Mouse (Mus musculus): ENCODE data around the gene Exoc2. TPM values are rescaled to one million over a fixed set of nuclear protein-coding genes. Genes with fewer than 3 reads are reported as not detected.

The Exoc2 gene
- 42.2 and 44.5 TPM in 2 replicates for polyA plus RNA-seq (2015; fragmentation: Nextera tagmentation; extraction: Ambion mirVana)

DNA sequence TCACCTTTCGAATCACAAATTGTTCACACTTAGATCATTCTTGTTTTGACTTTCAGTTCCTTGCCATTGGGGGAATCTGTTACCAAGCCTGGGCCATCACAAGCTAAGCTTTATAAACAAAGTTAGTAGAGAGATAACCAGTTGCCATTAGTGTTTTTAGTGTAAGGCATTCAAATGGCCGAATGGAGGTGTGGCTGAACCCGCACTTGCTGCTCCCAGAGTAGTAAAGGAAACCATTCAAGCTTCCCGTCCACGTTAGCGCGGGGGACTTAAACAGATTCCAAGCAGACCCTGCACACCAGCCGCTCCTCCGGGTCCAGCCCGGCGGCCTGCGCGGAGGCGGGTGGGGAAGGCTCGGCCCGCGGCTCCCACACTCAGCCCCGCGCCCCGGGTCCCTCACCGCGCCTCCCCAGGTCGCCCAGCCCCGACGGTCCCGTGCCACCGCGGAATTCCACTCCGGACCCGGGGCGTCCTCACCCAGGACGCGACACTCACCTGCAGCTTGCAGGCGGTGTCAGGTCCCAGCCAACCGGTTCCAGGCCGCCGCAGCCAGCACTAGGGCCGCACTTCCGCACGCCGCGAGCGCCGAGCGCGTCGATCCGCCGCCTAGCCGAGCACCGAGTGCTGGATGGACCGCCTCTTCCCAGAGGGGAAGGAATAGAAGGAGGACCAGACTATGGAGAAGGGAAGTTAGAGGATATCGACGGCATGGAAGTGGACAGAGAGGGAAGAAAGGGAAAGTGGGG lies at the start of gene Exoc2, which contains the start of gene Gm5447:
Exoc2 (minus strand) TSS at position 593 of the 746 bp plus-strand sequence.
Gm5447 (plus strand) TSS at position 704 of the 746 bp plus-strand sequence.
- H3K9ac ChIP-seq (replicated peaks): peak within 1 kb of the TSS; percentile 83
- no peaks in the 10 kb centered on the region for H3K27me3 ChIP-seq (replicated peaks)
- no peaks in the 10 kb centered on the region for H3K9me3 ChIP-seq (replicated peaks)
- under 1% methylated on average over 54 of the region's 54 CpGs for WGBS
- H3K4me1 ChIP-seq: peaks cover 13% of the 10 kb centered on the region
- no peaks in the 10 kb centered on the region for H3K36me3 ChIP-seq
- H3K4me3 ChIP-seq (replicated peaks): peak within 1 kb of the TSS; percentile 93
- H3K4me2 ChIP-seq: peak within 1 kb of the TSS; percentile 66
- ATAC-seq (ENCODE audit: low FRiP score): peak; percentile 99
- peak within 1 kb of the TSS; percentile 88 for H3K27ac ChIP-seq (replicated peaks)

DNA sequence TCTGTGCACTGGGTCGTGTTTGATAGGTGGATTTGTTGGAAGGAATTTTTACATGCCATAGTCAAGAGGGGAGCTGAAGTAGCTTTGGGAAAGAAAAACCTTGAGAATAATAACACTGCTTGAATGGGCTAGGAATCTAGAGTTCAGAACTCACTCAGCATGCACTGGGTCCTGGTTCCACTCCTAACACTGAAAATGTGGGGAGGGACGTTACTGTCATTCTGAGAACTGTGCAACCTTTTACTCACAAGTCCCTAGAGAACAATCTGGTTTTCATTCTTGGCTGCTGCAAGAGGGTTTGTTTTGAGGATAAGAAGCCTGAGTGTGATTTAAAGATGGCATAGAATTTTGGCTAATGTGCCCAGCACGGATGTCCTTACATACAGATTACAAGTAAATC lies 49.8 kb upstream of the Exoc2 start:
- Histone ChIP-seq H3K4me1 (no peaks in the 10 kb centered on the region), H3K9ac (replicated peaks) (no peak overlapping the region), H3K27ac (replicated peaks) (no peak overlapping the region), H3K4me2 (no peak overlapping the region), H3K36me3 (no peaks in the 10 kb centered on the region), H3K4me3 (replicated peaks) (no peak overlapping the region), H3K9me3 (replicated peaks) (no peaks in the 10 kb centered on the region), H3K27me3 (replicated peaks) (no peaks in the 10 kb centered on the region)
- ATAC-seq (ENCODE audit: low FRiP score): no peak
- 86% methylated on average over 3 of the region's 3 CpGs for WGBS

DNA sequence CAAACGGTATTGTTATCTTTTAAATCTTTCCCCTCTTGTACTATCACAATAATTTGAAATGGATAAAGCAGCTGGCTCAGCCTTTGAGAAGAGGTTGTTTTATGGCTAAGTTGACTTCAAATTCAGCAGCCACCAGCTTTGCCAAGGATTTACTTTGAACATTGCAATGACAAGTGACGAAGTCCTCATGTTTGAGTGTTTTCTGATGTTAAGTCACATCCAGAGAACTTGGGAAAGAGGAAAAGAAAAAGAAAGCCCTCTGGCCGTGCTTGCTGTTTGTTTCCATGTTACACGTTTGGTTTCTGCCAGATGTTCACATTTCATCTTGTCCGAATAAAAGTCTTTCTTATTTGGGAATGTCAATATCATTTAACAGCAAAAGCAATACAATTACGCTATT lies 48.0 kb upstream of the Exoc2 start:
- Histone ChIP-seq H3K4me1 (no peaks in the 10 kb centered on the region), H3K27ac (replicated peaks) (no peak overlapping the region), H3K9me3 (replicated peaks) (no peaks in the 10 kb centered on the region), H3K4me2 (no peak overlapping the region), H3K36me3 (no peaks in the 10 kb centered on the region), H3K4me3 (replicated peaks) (no peak overlapping the region), H3K27me3 (replicated peaks) (no peaks in the 10 kb centered on the region), H3K9ac (replicated peaks) (no peak overlapping the region)
- ATAC-seq (ENCODE audit: low FRiP score): no peak
- 75% methylated on average over 6 of the region's 6 CpGs for WGBS

DNA sequence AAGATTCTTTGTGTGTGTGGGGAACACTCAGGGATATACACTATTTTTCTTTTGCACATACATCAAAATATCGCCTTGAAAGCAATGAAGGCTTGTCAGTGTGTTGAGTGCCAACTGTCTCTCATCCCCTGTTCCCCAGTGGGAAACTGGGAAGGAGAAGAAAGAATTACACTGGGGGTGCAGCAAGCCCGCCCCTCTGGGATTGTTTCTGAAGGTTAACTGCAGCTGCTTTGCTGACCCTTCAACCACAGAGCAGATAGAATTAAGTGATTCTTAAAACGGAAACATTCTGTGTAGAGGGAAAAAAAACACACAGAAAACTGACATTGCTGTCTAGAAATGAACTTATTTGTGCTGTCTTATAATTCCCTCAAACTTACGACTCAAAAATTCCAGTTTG lies 47.6 kb upstream of the Exoc2 start:
- no peaks in the 10 kb centered on the region for H3K9me3 ChIP-seq (replicated peaks)
- no peaks in the 10 kb centered on the region for H3K36me3 ChIP-seq
- no peak overlapping the region for H3K9ac ChIP-seq (replicated peaks)
- 65% methylated on average over 4 of the region's 4 CpGs for WGBS
- no peaks in the 10 kb centered on the region for H3K4me1 ChIP-seq
- no peak overlapping the region for H3K4me3 ChIP-seq (replicated peaks)
- no peak overlapping the region for H3K27ac ChIP-seq (replicated peaks)
- H3K4me2 ChIP-seq: no peak overlapping the region
- no peaks in the 10 kb centered on the region for H3K27me3 ChIP-seq (replicated peaks)
- no peak for ATAC-seq (ENCODE audit: low FRiP score)

DNA sequence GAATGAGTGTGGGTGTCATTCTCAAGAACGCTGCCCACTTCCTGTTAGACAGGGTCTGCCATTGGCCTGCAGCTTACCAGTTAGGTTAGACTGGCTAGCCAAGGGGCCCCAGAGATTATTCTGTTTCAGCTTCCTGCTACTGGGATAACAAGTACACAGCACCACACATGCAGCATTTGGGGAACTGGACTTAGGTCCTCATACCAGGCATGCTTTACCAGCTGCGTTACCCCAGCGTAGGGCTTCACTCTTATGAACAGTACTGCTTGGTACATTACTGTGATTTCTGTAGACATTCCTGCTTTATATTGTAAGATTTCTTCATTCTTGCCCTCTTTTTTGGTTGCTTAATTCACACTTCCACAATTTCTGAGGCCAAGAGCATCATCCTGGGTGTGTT lies 43.7 kb upstream of the Exoc2 start:
- Histone ChIP-seq H3K36me3 (no peaks in the 10 kb centered on the region), H3K9ac (replicated peaks) (no peak overlapping the region), H3K4me2 (no peak overlapping the region), H3K27me3 (replicated peaks) (no peaks in the 10 kb centered on the region), H3K27ac (replicated peaks) (no peak overlapping the region), H3K9me3 (replicated peaks) (no peaks in the 10 kb centered on the region), H3K4me3 (replicated peaks) (no peak overlapping the region), H3K4me1 (no peaks in the 10 kb centered on the region)
- no peak for ATAC-seq (ENCODE audit: low FRiP score)
- WGBS: 94% methylated on average over 3 of the region's 3 CpGs

DNA sequence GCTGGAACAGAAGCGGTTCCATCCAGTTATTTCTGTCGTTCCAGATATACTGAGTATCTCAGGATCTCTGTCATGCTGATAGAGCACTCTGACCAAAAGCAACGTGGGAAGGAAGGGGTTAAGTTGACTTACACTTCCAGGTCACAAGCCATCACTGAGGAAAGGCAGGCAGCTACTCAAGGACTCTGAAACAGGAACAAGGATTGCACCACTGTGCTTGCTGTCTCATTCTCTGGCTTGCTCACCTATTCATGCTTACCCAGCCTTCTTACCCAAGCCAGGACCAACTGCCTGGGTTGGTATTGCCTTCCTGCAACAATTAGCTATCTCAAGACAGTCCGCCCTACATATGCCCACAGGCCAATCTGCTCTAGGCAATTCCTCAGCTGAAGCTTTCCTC lies 31.1 kb upstream of the Exoc2 start:
- no peaks in the 10 kb centered on the region for H3K27me3 ChIP-seq (replicated peaks)
- WGBS: 84% methylated on average over 4 of the region's 4 CpGs
- H3K4me3 ChIP-seq (replicated peaks): no peak overlapping the region
- no peaks in the 10 kb centered on the region for H3K9me3 ChIP-seq (replicated peaks)
- H3K36me3 ChIP-seq: no peaks in the 10 kb centered on the region
- no peak overlapping the region for H3K4me2 ChIP-seq
- ATAC-seq (ENCODE audit: low FRiP score): no peak
- H3K9ac ChIP-seq (replicated peaks): no peak overlapping the region
- H3K27ac ChIP-seq (replicated peaks): no peak overlapping the region
- H3K4me1 ChIP-seq: no peaks in the 10 kb centered on the region

DNA sequence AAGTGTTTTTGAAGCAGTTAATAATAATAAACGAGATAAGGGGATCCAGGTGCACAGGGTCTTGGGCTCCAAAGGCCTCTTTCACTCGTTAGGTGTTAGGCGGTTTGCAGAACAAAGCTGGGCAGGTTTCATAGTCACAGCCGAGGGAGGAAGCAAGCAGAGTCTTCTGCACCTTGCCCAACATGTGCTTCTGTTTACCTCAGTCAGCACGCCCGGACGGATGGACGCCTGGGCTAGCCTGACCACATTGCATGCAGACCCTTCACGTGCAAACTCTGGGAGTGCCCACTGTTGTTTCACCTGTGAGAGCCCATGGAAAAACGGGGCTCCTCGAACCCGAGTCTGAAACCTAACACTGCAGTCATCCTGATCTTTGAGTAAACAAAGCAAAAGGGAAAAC lies 30.6 kb upstream of the Exoc2 start:
- Histone ChIP-seq H3K36me3 (no peaks in the 10 kb centered on the region), H3K9me3 (replicated peaks) (no peaks in the 10 kb centered on the region), H3K9ac (replicated peaks) (no peak overlapping the region), H3K4me1 (no peaks in the 10 kb centered on the region), H3K27me3 (replicated peaks) (no peaks in the 10 kb centered on the region), H3K4me2 (no peak overlapping the region), H3K4me3 (replicated peaks) (no peak overlapping the region), H3K27ac (replicated peaks) (no peak overlapping the region)
- no peak for ATAC-seq (ENCODE audit: low FRiP score)
- 74% methylated on average over 12 of the region's 12 CpGs for WGBS

DNA sequence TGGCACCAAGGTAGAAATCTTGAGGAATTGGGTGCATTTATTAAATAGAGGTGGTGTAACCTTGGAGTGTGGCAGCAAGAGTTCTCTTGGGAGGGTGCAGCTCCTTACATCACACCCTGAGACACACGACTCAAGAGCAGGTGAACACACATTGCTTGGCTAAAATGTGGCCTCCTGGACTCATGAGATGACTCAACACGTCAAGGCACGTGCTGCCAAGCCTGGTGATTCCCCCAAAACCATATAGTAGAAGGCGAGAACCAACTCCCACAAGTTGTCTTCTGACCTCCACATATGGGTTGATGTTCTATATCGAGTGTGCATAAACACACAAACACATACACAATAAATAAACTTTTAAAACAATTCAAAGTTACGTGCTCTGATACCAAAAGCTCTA lies 25.9 kb upstream of the Exoc2 start:
- H3K36me3 ChIP-seq: no peaks in the 10 kb centered on the region
- H3K27me3 ChIP-seq (replicated peaks): no peaks in the 10 kb centered on the region
- no peaks in the 10 kb centered on the region for H3K4me1 ChIP-seq
- ATAC-seq (ENCODE audit: low FRiP score): no peak
- no peak overlapping the region for H3K9ac ChIP-seq (replicated peaks)
- H3K4me2 ChIP-seq: no peak overlapping the region
- 92% methylated on average over 6 of the region's 6 CpGs for WGBS
- no peak overlapping the region for H3K27ac ChIP-seq (replicated peaks)
- no peak overlapping the region for H3K4me3 ChIP-seq (replicated peaks)
- no peaks in the 10 kb centered on the region for H3K9me3 ChIP-seq (replicated peaks)

DNA sequence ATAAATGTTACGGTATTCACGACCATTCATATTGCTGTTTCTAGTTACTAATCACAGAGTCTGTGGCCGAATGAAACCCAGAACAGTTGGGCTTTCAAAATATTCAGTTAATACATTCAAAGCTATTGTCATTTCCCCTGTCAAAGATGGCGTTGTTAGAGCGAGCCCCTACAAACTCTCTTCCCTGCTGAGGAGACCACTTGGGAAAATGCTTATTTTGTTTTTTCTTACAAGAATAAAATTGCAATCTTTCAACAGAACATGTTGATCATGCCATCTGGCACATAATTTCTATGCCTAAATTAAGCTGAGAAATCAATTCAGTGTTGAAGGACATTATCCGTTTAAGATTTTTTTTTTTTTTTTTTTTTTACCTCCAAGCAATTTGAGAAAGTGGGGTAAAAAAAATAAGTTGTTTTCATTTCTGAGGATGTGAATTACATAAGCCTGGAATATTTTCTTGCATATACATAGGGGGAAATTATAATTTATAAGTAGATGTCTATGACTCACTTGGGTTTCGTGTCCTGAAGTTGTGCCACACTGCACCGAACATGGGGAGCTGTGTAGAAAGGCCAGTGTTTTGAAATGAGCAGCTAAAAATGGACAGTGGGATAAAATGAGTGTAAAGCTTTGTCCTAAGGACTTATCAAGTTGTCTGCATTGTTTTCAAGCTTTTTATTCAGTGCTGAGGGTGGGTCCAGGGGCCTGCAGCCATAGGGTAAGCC lies 23.8 kb upstream of the Exoc2 start:
- no peaks in the 10 kb centered on the region for H3K4me1 ChIP-seq
- H3K9ac ChIP-seq (replicated peaks): no peak overlapping the region
- no peak for ATAC-seq (ENCODE audit: low FRiP score)
- H3K27me3 ChIP-seq (replicated peaks): no peaks in the 10 kb centered on the region
- H3K9me3 ChIP-seq (replicated peaks): no peaks in the 10 kb centered on the region
- no peak overlapping the region for H3K4me3 ChIP-seq (replicated peaks)
- WGBS: 81% methylated on average over 8 of the region's 8 CpGs
- H3K4me2 ChIP-seq: no peak overlapping the region
- no peak overlapping the region for H3K27ac ChIP-seq (replicated peaks)
- H3K36me3 ChIP-seq: no peaks in the 10 kb centered on the region

DNA sequence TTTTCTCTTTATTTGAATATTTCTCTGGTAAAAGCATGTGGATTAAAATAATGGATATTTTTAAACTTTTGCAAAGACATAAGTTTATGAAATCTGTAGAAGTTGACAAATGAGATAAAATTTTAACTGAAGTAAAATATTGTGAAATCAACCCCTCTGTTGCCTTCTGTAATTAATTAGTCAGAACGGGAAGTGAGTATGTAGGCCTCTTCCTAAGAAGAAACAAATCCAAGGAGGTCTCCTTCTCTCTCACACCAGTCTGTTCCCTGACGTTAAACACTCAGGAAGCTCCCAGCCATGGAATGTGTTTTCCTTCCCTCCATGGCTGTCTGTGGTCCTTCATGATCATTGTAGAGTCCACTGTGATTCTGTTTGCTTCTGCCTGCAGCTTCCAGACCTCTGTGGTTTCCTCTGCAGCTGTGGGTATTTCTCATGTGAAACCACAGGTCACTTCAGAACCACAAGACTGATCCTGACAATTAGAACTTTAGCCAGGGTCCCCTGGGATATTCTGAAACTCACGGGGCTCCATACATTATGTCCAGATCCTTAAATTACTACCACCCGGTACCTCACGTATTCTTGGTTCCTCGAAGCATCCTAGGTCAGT lies 20.5 kb upstream of the Exoc2 start:
- Histone ChIP-seq H3K27me3 (replicated peaks) (no peaks in the 10 kb centered on the region), H3K27ac (replicated peaks) (no peak overlapping the region), H3K4me1 (no peaks in the 10 kb centered on the region), H3K4me2 (no peak overlapping the region), H3K4me3 (replicated peaks) (no peak overlapping the region), H3K36me3 (no peaks in the 10 kb centered on the region), H3K9me3 (replicated peaks) (no peaks in the 10 kb centered on the region), H3K9ac (replicated peaks) (no peak overlapping the region)
- no peak for ATAC-seq (ENCODE audit: low FRiP score)
- WGBS: 81% methylated on average over 6 of the region's 6 CpGs

DNA sequence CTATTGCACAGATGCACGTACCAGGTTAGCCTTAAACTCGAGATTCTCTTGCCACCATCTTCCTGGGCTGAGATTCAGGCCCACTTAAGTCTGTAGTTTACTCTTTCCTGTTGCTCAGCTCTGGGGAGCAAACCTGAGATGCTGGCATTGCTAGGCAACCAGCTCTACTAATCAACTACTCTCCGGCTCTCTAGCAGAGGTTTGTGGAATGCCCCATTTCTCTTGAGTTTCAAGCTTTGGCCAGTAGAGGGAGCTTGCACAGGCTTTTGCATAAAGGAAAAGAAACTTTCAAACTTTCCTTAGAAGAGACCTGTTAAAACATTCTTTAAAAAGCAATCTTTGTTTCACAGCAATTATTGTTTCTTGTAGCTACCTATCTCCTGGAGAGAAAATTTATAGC lies 19.9 kb upstream of the Exoc2 start:
- H3K4me2 ChIP-seq: no peak overlapping the region
- H3K27ac ChIP-seq (replicated peaks): no peak overlapping the region
- no peaks in the 10 kb centered on the region for H3K9me3 ChIP-seq (replicated peaks)
- H3K36me3 ChIP-seq: no peaks in the 10 kb centered on the region
- H3K27me3 ChIP-seq (replicated peaks): no peaks in the 10 kb centered on the region
- WGBS: 24% methylated on average over 3 of the region's 3 CpGs
- no peak overlapping the region for H3K4me3 ChIP-seq (replicated peaks)
- no peaks in the 10 kb centered on the region for H3K4me1 ChIP-seq
- peak; percentile 86; the same call in 1 of the 2 replicates for ATAC-seq (ENCODE audit: low FRiP score)
- no peak overlapping the region for H3K9ac ChIP-seq (replicated peaks)

DNA sequence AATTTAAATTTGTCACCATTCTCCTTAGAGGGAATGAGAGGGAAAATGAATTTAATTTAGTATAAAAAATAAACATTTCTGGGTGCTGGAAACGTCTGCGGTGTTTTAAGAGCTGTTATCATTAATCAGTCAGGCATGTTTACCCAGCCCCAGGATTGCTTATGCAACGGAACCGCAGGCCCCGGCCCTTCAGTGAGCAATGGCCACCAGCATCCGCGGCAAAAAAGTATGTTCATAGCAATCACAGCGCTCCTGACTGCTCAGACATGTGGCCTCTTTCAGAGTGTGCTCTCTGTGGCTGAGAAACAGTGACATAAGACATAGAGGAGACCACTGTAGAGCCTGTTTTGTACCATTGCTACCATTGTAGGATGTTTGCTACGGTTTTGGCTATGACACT lies 16.3 kb upstream of the Exoc2 start:
- H3K36me3 ChIP-seq: no peaks in the 10 kb centered on the region
- no peak overlapping the region for H3K4me3 ChIP-seq (replicated peaks)
- H3K27ac ChIP-seq (replicated peaks): no peak overlapping the region
- H3K27me3 ChIP-seq (replicated peaks): peaks cover 10% of the 10 kb centered on the region
- no peak overlapping the region for H3K9ac ChIP-seq (replicated peaks)
- peaks cover 9% of the 10 kb centered on the region for H3K4me1 ChIP-seq
- ATAC-seq (ENCODE audit: low FRiP score): no peak
- no peaks in the 10 kb centered on the region for H3K9me3 ChIP-seq (replicated peaks)
- WGBS: 86% methylated on average over 9 of the region's 9 CpGs
- H3K4me2 ChIP-seq: no peak overlapping the region
